Mouse (Mus musculus) spleen, adult 2 months (tissue): Measurements from ENCODE around the gene Vmn1r23. TPM values are rescaled to one million over a fixed set of nuclear protein-coding genes. Genes with fewer than 3 reads are reported as not detected.
"Not testable (repeated sequence)": the region's sequence is repeated elsewhere in the genome, so short reads cannot be mapped to it uniquely, and the experiment has no call there.

Experiments used
- DNase-seq, 2 experiments: peaks; one replicate each; pipeline versions ENCODE4 v3.0.0 to v3.0.0-alpha.2; 2012 to 2021; ENCODE audit warnings: low spot score in 2 of 2, low read depth in 1 of 2
- H3K27ac ChIP-seq: fragments of 200-500 bp; 2 replicates; pipeline ENCODE4 v1.5.1; 2012; ENCODE audit warnings: low read length, inconsistent platforms; ENCODE audit not compliant: insufficient read depth
- H3K27me3 ChIP-seq: fragments of 200-500 bp; 2 replicates; pipeline ENCODE4 v1.6.1; 2012; ENCODE audit warnings: mild to moderate bottlenecking, moderate library complexity, low read length, inconsistent platforms; ENCODE audit not compliant: control insufficient read depth, insufficient read depth
- H3K36me3 ChIP-seq: fragments of 200-500 bp; 2 replicates; pipeline ENCODE4 v1.6.1; 2012; ENCODE audit warnings: mild to moderate bottlenecking, low read length, inconsistent platforms; ENCODE audit not compliant: control insufficient read depth, insufficient read depth
- H3K4me1 ChIP-seq: fragments of 200-500 bp; 2 replicates; pipeline ENCODE4 v1.6.1; 2011; ENCODE audit warnings: inconsistent platforms; ENCODE audit not compliant: control insufficient read depth, insufficient read depth, insufficient read length
- H3K4me3 ChIP-seq: fragments of 200-500 bp; 2 replicates; pipeline ENCODE4 v1.5.1; 2011; ENCODE audit warnings: mild to moderate bottlenecking, inconsistent platforms; ENCODE audit not compliant: insufficient read depth, insufficient read length; ENCODE audit errors: extremely low read depth
- CTCF ChIP-seq: fragments of 200-500 bp; IDR thresholded peaks from 2 replicates; pipeline ENCODE4 v1.5.1; 2011; ENCODE audit warnings: mild to moderate bottlenecking, inconsistent platforms; ENCODE audit not compliant: insufficient read depth, insufficient read length, insufficient replicate concordance; ENCODE audit errors: extremely low read depth
- POLR2A ChIP-seq: fragments of 200-500 bp; IDR thresholded peaks from 2 replicates; pipeline ENCODE4 v1.6.1; 2011; ENCODE audit warnings: low read depth, low read length, inconsistent platforms
- WGBS: fragments of 180-500 bp; shearing (Covaris S2); methylation state at CpG from one replicate; pipeline ENCODE4 v1.1.7; 2018; 5-methylcytosine and 5-hydroxymethylcytosine counted together
- polyA plus RNA-seq: library from polyadenylated mRNA; depleted of rRNA; stranded (reverse); fragments of >200 nt; gene quantifications from 2 replicates; pipeline ENCODE4 v1.2.3, GENCODE M21; 2012; rRNA removed

The Vmn1r23 gene
- not detected in 2 replicates for polyA plus RNA-seq

GRCm38 (mm10) chr6:57926738-57927137 lies at the start of gene Vmn1r23:
TSS of gene Vmn1r23 (minus strand) at chr6:57926838.
- H3K36me3 ChIP-seq = no peaks in the 10 kb centered on the region
- no peak within 1 kb of the TSS for H3K27ac ChIP-seq
- WGBS = 90% methylated on average over 1 of the region's 1 CpGs
- H3K4me3 ChIP-seq = no peak within 1 kb of the TSS
- TF ChIP-seq POLR2A (no peak), CTCF (no peak)
- DNase-seq = no peak
- H3K4me1 ChIP-seq = no peaks in the 10 kb centered on the region
- no peaks in the 10 kb centered on the region for H3K27me3 ChIP-seq

DNA sequence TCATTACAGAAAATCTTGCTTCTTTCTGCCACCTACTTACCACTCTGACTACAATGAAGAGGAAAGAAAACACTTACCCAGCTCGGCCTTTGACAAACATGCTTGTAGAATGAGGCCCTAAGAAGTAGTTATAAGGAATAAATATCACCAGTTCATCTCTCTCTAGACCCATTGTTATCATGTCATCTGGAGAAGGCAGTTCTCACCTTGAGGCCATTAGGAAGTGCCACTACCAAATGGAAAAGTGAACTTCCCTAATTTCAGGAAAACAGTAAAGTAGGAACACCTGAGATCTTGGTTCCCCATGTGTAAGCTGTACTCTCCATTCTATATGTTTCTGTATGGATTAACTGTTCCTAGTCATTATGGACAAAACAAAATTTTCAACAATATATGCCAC lies 34.8 kb upstream of the Vmn1r23 start, which contains the start of gene Vmn1r24:
Gene Vmn1r24, minus strand, starts transcription at position 101 of the 400 bp plus-strand sequence.
- H3K36me3 ChIP-seq, H3K4me3 ChIP-seq, H3K27ac ChIP-seq, DNase-seq, H3K27me3 ChIP-seq, H3K4me1 ChIP-seq: not testable (repeated sequence)
- 80% methylated on average over 1 of the region's 1 CpGs for WGBS

- Histone ChIP-seq H3K4me1 (no peaks in the 10 kb centered on the region), H3K36me3 (no peaks in the 10 kb centered on the region), H3K27ac (no peak within 1 kb of the TSS), H3K4me3 (no peak within 1 kb of the TSS), H3K27me3 (no peaks in the 10 kb centered on the region)
- no peak for DNase-seq
- TF ChIP-seq POLR2A = no peak
- no peak for TF ChIP-seq CTCF
- WGBS = 88% methylated on average over 1 of the region's 1 CpGs
These were observed 18.7 kb downstream of the Vmn1r23 start, which contains the start of gene Vmn1r22 for GRCm38 (mm10) chr6:57907928-57908327. TSS of gene Vmn1r22 (minus strand) at chr6:57908028.

Other genes with a start within 250 kb of the Vmn1r23 start
- gene Pyurf, start 234.8 kb downstream of the Vmn1r23 start, polyA plus RNA-seq = 4.0 and 6.8 TPM in 2 replicates
- 2.0 and 2.1 TPM in 2 replicates for gene Lancl2, start 224.3 kb downstream of the Vmn1r23 start, polyA plus RNA-seq
- 18.3 and 20.2 TPM in 2 replicates for gene Vopp1, start 101.7 kb downstream of the Vmn1r23 start, polyA plus RNA-seq
- not detected in 2 replicates for gene Vmn1r21, start 76.5 kb downstream of the Vmn1r23 start, polyA plus RNA-seq
- gene Vmn1r22, start 18.8 kb downstream of the Vmn1r23 start, polyA plus RNA-seq = not detected in 2 replicates
- gene Vmn1r24, start 34.7 kb upstream of the Vmn1r23 start, polyA plus RNA-seq = not detected in 2 replicates
- gene Vmn1r25, start 54.0 kb upstream of the Vmn1r23 start, polyA plus RNA-seq = not detected in 2 replicates
- gene Vmn1r26, start 88.3 kb upstream of the Vmn1r23 start, polyA plus RNA-seq = not detected in 2 replicates